Mouse (Mus musculus) adrenal gland, adult (tissue): Measurements from ENCODE around the gene Trim30b.
"Not testable (repeated sequence)": the region's sequence is repeated elsewhere in the genome, so short reads cannot be mapped to it uniquely, and the experiment has no call there.

Experiments
- DNase-seq, 2 experiments: peaks; one replicate each; pipeline ENCODE4 v3.0.0; 2022 to 2023; ENCODE audit warnings: low spot score in 1 of 2; ENCODE audit not compliant: inconsistent age in 2 of 2

The Trim30b gene

GRCm38 (mm10) chr7:104369736-104370414 lies at the start of gene Trim30b:
Gene Trim30b (minus strand): TSS chr7:104369884.
- DNase-seq: peak; percentile 11 to 59

DNA sequence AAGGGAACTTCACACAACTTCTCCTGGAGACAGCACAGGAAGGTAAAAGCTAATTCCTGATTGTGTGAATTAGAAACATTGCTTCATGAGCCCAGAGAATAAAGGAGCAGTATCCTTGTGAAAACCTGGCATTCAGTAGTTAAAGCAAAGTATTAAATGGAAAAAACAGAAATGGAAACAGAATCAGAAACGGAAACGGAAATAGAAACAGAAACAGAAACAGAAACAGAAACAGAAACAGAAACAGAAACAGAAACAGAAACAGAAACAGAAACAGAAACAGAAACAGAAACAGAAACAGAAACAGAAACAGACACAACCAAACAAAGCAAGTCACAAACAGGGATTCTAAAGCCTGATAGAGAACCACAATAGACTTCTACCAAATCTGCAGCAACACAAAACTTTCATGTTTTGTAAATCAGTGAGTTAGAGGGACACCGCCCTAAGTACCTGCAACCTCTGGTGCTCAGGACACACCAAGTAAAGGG lies 34.8 kb upstream of the Trim30b start:
- no peak for DNase-seq

GRCm38 (mm10) chr7:104401140-104401539 lies 31.5 kb upstream of the Trim30b start:
- DNase-seq: peak; percentile 5 to 30

GRCm38 (mm10) chr7:104400698-104401097 lies 31.0 kb upstream of the Trim30b start, which contains the start of gene Trim30c:
Gene Trim30c (minus strand): TSS chr7:104400837.
- no peak for DNase-seq

DNA sequence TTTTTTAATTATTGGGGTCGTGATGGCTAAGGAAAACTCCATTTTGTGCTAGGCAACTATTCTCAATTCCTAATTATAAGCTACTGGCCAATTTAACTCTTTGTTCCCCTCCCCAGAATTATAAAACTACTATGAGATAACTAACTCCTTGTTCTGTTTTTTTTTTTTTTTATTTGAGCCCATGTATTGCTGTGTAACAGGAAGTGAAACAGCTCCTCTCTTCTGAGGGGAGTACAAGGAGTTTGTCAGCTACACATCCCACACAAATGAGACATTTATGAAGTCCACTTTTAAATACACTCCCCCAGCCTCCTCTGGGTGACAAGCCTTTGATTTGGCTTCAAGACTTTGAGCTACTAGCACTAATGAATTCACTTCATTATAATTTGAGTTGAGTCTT lies 28.8 kb upstream of the Trim30b start:
- DNase-seq: no peak

DNA sequence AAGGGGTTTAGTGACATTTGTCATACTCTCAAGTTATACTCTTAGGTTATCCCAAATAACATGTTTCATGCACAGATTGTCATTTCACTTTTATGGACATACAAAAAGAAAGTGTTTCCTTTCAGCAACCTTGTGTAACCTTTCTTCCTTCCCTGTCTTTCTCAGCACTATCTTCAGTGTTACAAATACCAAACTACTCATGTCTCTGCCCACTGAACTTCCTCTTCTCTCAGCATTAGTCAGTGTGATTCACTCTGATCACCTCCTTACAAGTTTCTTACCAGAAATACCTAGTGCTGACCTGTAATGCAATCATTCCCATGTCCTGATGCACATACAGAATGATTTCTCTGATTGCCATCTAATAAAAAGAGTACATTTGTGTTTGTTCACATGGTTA lies 3.3 kb downstream of the Trim30b start:
- no peak for DNase-seq

GRCm38 (mm10) chr7:104353600-104353967 lies 16.1 kb downstream of the Trim30b start:
- DNase-seq: no peak

DNA sequence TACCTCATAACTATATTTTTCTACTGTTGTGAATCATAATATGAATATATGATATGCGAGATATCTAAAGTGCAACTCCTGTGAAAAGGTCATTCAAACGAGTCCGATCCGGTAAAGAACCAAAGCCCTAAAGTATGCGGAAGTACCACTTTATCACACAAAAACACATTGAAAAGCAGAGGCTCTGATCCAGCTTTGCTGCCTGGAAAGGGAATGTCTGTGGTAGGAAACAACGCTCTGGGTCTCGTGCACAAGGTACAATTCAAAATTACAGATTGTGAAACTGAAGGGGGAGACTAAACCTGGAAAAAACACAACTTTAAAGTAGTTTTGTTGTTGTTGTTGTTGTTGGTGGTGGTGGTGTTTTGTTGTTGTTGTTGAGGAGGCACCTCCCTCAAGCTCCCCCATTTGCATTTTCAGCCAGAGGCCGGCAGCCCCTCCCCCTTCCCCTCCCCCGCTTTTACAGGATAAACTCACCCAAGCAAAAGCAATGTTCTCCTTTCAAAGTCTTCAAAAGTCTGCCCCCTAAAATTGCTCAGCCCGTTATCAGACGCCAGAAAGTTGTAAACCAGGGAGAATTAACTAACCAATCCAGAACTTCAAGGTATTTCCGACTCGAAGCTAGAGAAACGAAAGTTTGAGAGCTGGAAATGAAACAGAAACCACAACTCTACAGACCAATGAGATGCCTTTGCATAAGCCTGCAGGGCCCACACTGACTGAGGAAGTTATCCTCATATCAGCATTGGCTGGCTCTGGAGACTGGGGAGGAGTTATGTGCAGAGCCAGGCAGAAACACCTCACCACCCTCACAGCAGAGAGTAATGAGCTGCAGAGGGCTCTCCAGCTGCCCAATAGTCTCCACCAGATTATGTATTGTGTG lies 16.7 kb downstream of the Trim30b start, which contains the start of gene Trim12c:
TSS of gene Trim12c (minus strand) at position 646 of the 883 bp plus-strand sequence.
- peak; percentile 82 to 93 for DNase-seq

GRCm38 (mm10) chr7:104348043-104348442 lies 21.6 kb downstream of the Trim30b start:
- DNase-seq: not testable (repeated sequence)

DNA sequence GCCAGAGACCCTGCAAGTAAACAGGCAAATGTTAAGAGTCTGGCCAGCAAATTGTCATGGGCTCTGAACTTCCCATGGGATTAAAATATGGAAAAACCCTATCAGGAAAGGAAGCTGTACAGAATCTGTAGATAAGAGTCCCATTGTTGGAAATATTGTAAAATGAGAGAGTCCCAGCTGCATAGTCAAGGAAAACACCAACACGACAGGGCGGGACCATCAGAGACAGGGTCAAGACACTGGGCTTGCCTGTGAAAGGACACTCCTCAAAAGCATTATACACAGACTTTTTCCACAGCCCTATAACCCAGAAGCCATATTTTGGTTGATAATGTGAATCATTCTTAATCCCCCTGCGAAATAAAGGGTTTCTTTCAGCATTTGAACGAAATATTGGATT lies 28.9 kb downstream of the Trim30b start:
- DNase-seq: not testable (repeated sequence)

DNA sequence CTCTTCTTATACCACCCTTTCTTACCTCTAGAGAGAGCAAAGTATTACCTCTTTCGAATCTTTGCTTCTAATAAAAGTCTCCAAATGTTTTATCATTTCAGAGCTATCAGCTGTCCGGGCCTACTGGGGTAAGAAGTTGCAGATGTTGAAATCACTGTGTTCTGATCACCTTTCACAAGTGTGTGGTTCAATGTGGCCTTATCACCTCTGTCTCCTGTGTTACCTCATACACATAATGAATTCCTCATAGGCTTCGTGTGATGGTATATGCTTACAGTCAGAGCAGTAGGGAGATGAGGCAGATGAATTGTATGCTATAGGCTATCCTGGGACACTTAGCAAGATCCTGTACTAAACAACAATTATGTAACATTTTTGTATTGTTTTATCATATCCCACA lies 34.1 kb downstream of the Trim30b start:
- DNase-seq: not testable (repeated sequence)

GRCm38 (mm10) chr7:104329171-104329570 lies 40.5 kb downstream of the Trim30b start, which contains the start of gene Trim34b:
Gene Trim34b (plus strand): TSS chr7:104329471.
- not testable (repeated sequence) for DNase-seq

GRCm38 (mm10) chr7:104322028-104322427 lies 47.7 kb downstream of the Trim30b start:
- DNase-seq: no peak

DNA sequence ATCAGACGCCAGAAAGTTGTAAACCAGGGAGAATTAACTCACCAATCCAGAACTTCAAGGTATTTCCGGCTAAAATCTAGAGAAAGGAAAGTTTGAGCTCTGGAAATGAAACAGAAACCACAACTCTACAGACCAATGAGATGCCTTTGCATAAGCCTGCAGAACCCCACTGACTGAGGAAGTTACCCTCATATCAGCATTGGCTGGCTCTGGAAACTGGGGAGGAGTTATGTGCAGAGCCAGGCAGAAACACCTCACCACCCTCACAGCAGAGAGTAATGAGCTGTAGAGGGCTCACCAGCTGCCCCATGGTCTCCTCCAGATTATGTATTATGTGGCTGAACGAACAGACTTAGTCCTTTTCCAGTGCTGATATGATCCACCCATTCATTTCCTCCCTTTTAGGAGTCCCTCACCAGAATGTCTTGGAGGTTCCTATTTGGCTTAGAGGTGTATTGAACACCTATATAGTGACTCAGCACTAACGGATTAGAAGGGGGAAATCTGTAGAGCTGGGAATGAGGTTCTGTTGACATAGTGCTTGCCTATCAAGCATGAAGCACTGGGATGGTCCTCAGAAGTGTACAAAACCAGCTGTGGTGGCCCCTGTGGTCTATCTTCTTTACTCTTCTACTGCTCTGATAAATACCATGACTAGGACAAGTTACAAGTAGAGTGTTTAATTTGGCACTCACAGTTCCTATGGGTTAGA lies 54.2 kb downstream of the Trim30b start, which contains the start of gene Trim12a:
TSS of gene Trim12a (minus strand) at position 98 of the 712 bp plus-strand sequence.
- DNase-seq: peak in 1 of 2 experiments; percentile 49

DNA sequence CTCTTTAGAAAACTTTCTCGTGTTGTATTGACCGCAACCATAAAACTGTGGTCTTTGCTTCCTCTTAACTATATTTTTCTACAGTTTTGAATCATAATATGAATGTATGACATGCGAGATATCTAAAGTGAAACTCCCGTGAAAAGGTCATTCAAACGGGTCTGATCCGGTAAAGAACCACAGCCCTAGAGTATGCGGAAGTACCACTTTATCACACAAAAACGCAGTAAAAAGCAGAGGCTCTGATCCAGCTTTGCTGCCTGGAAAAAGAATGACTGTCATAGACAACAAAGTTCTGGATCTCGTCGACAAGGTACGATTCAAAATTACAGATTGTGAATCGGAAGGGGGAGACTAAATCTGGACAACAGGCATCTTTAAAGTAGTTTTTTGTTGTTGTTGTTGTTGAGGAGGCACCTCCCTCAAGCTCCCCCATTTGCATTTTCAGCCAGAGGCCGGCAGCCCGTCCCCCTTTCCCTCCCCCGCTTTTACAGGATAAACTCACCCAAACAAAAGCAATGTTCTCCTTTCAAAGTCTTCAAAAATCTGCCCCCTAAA lies 54.8 kb downstream of the Trim30b start:
- DNase-seq: peak; percentile 23 to 77
